Mouse (Mus musculus) intestine, embryonic 16.5 days (tissue): ENCODE measurements around the gene Mtmr12. TPM values are rescaled to one million over a fixed set of nuclear protein-coding genes. Genes with fewer than 3 reads are reported as not detected.
A peak's percentile ranks its signal among the peaks of the same experiment; 100 is the strongest.

Source experiments
- ATAC-seq: fragments of 200-750 bp; cut with Nextera tagmentation; 2 replicates; pipeline ENCODE4 v1.8.0; 2017; ENCODE audit warnings: moderate TSS enrichment, moderate library complexity
- H3K27ac ChIP-seq: fragments of 300-500 bp; sonication (generic); 2 replicates; pipeline ENCODE4 v1.5.1; 2014; ENCODE audit warnings: mild to moderate bottlenecking, low read length
- H3K27me3 ChIP-seq: fragments of 300-500 bp; sonication (generic); replicated peaks from 2 replicates; pipeline ENCODE4 v1.6.1; 2014; ENCODE audit warnings: low read length, control low read depth, mixed read lengths; ENCODE audit not compliant: control insufficient read depth, insufficient read depth
- H3K36me3 ChIP-seq: fragments of 300-500 bp; sonication (generic); 2 replicates; pipeline ENCODE4 v1.6.1; 2014; ENCODE audit warnings: low read length, control low read depth; ENCODE audit not compliant: control insufficient read depth, insufficient read depth
- H3K4me1 ChIP-seq: fragments of 300-500 bp; sonication (generic); 2 replicates; pipeline ENCODE4 v1.6.1; 2014; ENCODE audit warnings: low read length, control low read depth, mixed read lengths; ENCODE audit not compliant: control insufficient read depth, insufficient read depth
- H3K4me2 ChIP-seq: fragments of 300-500 bp; sonication (generic); 2 replicates; pipeline ENCODE4 v1.6.1; 2014; ENCODE audit warnings: low read depth, low read length, control low read depth
- H3K4me3 ChIP-seq: fragments of 300-500 bp; sonication (generic); 2 replicates; pipeline ENCODE4 v1.5.1; 2014; ENCODE audit warnings: mild to moderate bottlenecking, low read length
- H3K9ac ChIP-seq: fragments of 300-500 bp; sonication (generic); 2 replicates; pipeline ENCODE4 v1.6.1; 2014; ENCODE audit warnings: low read depth, low read length
- H3K9me3 ChIP-seq: fragments of 300-500 bp; sonication (generic); 2 replicates; pipeline ENCODE4 v1.6.1; 2016; ENCODE audit warnings: low read length, control low read depth; ENCODE audit not compliant: control insufficient read depth
- WGBS: fragments of 180-500 bp; shearing (Covaris S2); extraction: QIAGEN DNeasy Blood & Tissue Kit; methylation state at CpG from one replicate; pipeline ENCODE4 v1.1.7; 2014; 5-methylcytosine and 5-hydroxymethylcytosine counted together
- polyA plus RNA-seq: library from polyadenylated mRNA; unstranded; fragments of >200 nt; fragmentation: Nextera tagmentation; extraction: Ambion mirVana; gene quantifications from 2 replicates; pipeline ENCODE4 v1.2.1, GENCODE M21; 2015

Mtmr12 gene
- polyA plus RNA-seq, 1 experiment from 2014 or later = 16.4 TPM

DNA sequence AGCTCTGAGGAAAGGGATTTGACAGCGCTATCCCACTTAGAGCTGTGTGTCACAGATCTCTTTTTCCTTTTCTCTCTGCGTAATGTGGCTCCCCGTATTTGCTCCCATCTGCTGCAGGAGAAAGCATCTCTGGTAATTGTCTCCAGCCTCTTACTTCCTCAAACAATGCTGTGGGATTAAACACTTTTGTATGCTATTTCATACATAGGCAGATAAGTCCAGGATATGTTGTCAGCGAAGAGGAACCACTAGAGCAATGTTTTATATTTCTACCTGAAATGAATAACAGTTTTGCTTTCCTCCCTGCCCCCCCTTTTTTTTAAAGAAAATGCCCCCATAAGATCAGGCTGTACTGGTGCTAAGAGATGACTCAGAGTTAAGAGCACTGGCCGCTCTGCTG lies 103.7 kb downstream of the Mtmr12 start:
- no peak overlapping the region for H3K27ac ChIP-seq
- WGBS = 94% methylated on average over 5 of the region's 5 CpGs
- no peaks in the 10 kb centered on the region for H3K4me1 ChIP-seq
- H3K9ac ChIP-seq = no peak overlapping the region
- no peak overlapping the region for H3K4me2 ChIP-seq
- no peaks in the 10 kb centered on the region for H3K27me3 ChIP-seq
- no peak overlapping the region for H3K4me3 ChIP-seq
- H3K9me3 ChIP-seq = no peaks in the 10 kb centered on the region
- H3K36me3 ChIP-seq = no peaks in the 10 kb centered on the region
- no peak for ATAC-seq

DNA sequence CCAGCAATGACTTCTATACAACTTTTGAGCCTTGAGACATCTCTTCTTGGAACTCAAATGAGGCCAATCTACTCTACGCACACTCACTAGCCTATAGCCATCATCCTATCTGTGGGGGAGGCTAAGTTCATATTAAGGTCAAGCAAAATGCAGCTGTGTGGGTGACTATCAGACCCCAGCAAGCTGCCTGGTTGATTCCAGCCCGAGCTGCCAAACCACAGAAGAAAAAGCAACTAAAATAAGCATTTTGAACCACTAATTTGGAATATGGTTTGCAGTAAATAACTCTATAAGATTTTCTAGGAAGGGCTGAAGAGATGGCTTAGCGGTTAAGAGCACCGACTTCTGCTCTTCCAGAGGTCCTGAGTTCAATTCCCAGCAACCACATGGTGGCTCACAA lies 105.8 kb downstream of the Mtmr12 start:
- Histone ChIP-seq H3K4me3 (no peak overlapping the region), H3K4me1 (no peaks in the 10 kb centered on the region), H3K9ac (no peak overlapping the region), H3K27me3 (no peaks in the 10 kb centered on the region), H3K36me3 (no peaks in the 10 kb centered on the region), H3K9me3 (no peaks in the 10 kb centered on the region), H3K27ac (no peak overlapping the region), H3K4me2 (no peak overlapping the region)
- WGBS = 83% methylated on average over 4 of the region's 4 CpGs
- no peak for ATAC-seq

DNA sequence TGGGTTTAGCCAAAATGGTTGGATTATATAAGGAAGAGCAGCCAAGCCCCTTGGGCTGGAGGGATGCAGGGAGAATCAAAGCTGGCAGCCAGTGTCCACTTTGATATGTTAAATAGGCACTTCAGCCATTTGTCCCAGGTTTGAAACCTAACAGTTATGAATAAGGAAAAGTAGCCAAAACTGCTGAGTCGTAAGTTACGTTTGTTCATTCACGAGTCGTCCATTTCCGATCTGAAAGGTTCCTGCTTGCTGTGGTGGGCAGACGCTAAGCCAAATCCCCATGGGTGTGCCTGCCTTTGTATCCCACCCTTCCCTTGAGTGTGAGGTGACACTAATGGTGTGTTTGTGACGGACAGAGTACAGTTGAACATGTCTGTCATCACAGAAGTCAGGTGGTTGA lies 106.6 kb downstream of the Mtmr12 start:
- H3K36me3 ChIP-seq = no peaks in the 10 kb centered on the region
- no peak overlapping the region for H3K4me2 ChIP-seq
- H3K4me1 ChIP-seq = no peaks in the 10 kb centered on the region
- WGBS = 89% methylated on average over 7 of the region's 7 CpGs
- no peaks in the 10 kb centered on the region for H3K27me3 ChIP-seq
- H3K4me3 ChIP-seq = no peak overlapping the region
- no peak overlapping the region for H3K27ac ChIP-seq
- ATAC-seq = no peak
- no peaks in the 10 kb centered on the region for H3K9me3 ChIP-seq
- H3K9ac ChIP-seq = no peak overlapping the region

DNA sequence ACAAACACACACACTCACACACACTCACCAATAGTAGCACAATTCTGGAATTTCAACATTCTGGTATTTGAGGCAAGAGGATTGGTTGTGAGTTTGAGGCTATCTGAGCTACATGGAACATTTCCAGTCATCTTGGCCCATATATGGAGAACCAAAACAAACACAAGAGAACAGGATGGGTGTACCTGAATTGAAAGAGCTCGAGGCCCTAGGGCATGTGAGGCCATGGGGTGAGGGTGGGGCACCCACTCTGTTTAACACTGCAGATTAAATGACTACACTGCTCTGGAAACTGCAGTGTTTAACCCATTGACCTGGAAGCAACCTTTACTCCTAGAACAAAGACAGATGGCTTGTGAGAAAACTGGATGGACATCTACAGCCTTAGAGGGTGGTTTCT lies 108.4 kb downstream of the Mtmr12 start:
- no peak overlapping the region for H3K27ac ChIP-seq
- no peak overlapping the region for H3K4me3 ChIP-seq
- no peaks in the 10 kb centered on the region for H3K9me3 ChIP-seq
- H3K9ac ChIP-seq = no peak overlapping the region
- WGBS = 12% methylated on average over 1 of the region's 1 CpGs
- H3K36me3 ChIP-seq = no peaks in the 10 kb centered on the region
- H3K27me3 ChIP-seq = no peaks in the 10 kb centered on the region
- no peaks in the 10 kb centered on the region for H3K4me1 ChIP-seq
- no peak overlapping the region for H3K4me2 ChIP-seq
- ATAC-seq = peak; percentile 58; the same call in 1 of the 2 replicates

DNA sequence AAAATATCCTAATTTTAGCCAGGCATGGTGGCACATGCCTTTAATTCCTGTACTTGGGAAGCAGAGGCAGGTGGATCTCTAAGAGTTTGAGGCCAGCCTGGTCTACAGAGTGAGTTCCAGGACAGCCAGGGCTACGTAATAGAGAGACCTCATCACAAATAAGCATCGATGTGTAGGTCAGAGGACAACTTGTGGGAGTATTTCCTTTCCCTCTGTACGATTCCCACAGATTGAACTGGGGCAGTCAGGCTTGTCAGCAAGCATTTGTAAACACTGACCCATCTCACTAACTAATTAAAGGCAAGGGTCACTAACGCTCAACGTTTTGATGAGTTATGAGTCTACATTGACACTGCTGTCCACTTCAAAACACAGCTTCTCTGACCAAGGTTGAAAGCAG lies 109.8 kb downstream of the Mtmr12 start:
- ATAC-seq = no peak
- WGBS = 72% methylated on average over 5 of the region's 5 CpGs

DNA sequence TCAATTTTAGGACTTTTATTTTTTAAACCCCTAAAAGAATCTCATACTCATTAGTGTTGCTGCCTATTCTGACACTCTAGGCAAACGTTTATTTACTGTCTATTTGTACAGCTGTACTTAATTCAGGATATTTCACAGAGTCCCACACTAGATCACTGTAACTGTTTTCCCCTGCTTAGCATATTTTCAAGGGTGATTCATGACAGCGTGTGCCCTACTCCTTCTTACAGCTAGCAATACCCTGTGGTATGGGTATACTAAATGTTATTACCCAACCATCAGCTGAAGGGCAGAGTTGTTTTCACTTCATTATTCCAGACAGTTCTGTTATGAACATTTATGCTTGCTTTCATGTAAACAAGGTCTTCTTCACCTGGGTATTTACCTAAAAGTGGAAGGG lies 111.2 kb downstream of the Mtmr12 start:
- Histone ChIP-seq H3K27me3 (no peaks in the 10 kb centered on the region), H3K4me3 (no peak overlapping the region), H3K36me3 (no peaks in the 10 kb centered on the region), H3K4me1 (no peaks in the 10 kb centered on the region), H3K4me2 (no peak overlapping the region), H3K9ac (no peak overlapping the region), H3K9me3 (no peaks in the 10 kb centered on the region), H3K27ac (no peak overlapping the region)
- ATAC-seq = no peak
- 65% methylated on average over 2 of the region's 2 CpGs for WGBS

More for the DNA sequence above, 109.8 kb downstream of the Mtmr12 start:
- Histone ChIP-seq H3K36me3 (no peaks in the 10 kb centered on the region), H3K4me1 (no peaks in the 10 kb centered on the region), H3K27me3 (no peaks in the 10 kb centered on the region), H3K4me3 (no peak overlapping the region), H3K27ac (no peak overlapping the region), H3K4me2 (no peak overlapping the region), H3K9me3 (no peaks in the 10 kb centered on the region), H3K9ac (no peak overlapping the region)

DNA sequence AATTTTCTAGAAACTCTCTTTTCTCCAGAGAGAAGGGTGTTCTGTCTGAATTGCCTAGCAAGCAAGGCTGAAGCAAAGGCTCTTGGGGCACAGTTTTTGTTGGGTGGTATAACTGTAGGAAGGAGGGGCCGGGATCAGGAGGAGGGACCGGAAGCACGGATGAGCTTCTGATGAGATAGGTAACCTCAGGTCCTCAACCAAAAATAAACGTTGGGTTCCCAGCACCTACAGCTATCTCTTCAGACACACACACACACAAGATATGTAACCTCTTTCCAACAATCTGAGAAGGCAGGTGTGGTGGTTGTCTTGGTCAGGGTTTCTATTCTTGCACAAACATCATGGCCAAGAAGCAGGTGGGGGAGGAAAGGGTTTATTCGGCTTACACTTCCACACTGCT lies 112.5 kb downstream of the Mtmr12 start:
- Histone ChIP-seq H3K36me3 (no peaks in the 10 kb centered on the region), H3K27me3 (no peaks in the 10 kb centered on the region), H3K27ac (no peak overlapping the region), H3K4me2 (no peak overlapping the region), H3K9ac (no peak overlapping the region), H3K4me3 (no peak overlapping the region), H3K9me3 (no peaks in the 10 kb centered on the region), H3K4me1 (no peaks in the 10 kb centered on the region)
- ATAC-seq = no peak
- WGBS = 77% methylated on average over 5 of the region's 5 CpGs

DNA sequence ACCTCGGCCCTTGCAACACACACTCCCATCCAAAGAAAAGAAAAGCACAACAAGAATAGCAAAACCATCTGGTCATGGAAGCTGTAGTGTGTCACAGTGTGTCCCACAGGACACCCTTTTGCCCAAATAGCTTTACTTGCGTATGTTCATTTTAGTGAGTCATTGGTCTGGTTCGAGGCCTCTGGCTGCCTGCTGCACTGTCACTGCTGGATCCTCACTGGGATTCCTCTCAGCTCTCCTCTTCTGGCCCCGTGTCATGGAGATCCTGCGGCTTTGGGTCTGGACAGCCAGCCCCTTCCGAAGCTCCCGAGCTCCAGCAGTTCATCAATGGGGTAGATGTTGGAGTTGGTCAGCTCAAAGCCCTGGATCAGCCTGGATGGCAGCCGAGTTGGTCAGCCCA lies 113.6 kb downstream of the Mtmr12 start:
- WGBS = 79% methylated on average over 8 of the region's 8 CpGs
- H3K4me1 ChIP-seq = 0 out of 2 replicates have a peak, but pooled peaks cover 3% of the 10 kb centered on the region
- no peaks in the 10 kb centered on the region for H3K9me3 ChIP-seq
- no peaks in the 10 kb centered on the region for H3K36me3 ChIP-seq
- H3K27me3 ChIP-seq = no peaks in the 10 kb centered on the region
- ATAC-seq = no peak
- H3K9ac ChIP-seq = no peak overlapping the region
- no peak overlapping the region for H3K4me2 ChIP-seq
- H3K4me3 ChIP-seq = no peak overlapping the region
- no peak overlapping the region for H3K27ac ChIP-seq

DNA sequence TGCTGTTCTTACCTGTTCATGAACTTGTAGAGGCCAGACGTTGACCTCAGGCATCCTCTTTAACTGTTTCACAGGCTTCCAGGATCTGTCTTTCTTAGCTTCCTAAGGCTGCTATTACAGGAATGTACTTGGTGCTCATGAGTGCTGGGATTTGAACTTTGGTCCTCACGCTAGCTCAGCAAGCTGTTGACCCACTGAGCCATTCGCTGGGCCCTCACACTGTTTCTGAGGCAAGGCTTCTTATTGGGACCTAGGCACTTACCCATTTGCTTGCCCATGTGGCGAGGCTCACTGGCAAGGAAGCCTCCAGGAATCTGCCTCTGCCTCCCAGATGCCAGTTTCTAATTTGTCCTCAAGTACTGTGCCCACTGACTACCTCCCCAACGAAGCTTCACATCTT lies 115.1 kb downstream of the Mtmr12 start:
- no peak overlapping the region for H3K27ac ChIP-seq
- H3K4me2 ChIP-seq = 0 out of 2 replicates have a peak overlapping the region, but pooled peaks have one; percentile 72
- H3K36me3 ChIP-seq = no peaks in the 10 kb centered on the region
- H3K27me3 ChIP-seq = no peaks in the 10 kb centered on the region
- no peak for ATAC-seq
- H3K9ac ChIP-seq = no peak overlapping the region
- H3K4me3 ChIP-seq = no peak overlapping the region
- no peaks in the 10 kb centered on the region for H3K9me3 ChIP-seq
- 50% methylated on average over 5 of the region's 5 CpGs for WGBS
- peaks cover 11% of the 10 kb centered on the region for H3K4me1 ChIP-seq

DNA sequence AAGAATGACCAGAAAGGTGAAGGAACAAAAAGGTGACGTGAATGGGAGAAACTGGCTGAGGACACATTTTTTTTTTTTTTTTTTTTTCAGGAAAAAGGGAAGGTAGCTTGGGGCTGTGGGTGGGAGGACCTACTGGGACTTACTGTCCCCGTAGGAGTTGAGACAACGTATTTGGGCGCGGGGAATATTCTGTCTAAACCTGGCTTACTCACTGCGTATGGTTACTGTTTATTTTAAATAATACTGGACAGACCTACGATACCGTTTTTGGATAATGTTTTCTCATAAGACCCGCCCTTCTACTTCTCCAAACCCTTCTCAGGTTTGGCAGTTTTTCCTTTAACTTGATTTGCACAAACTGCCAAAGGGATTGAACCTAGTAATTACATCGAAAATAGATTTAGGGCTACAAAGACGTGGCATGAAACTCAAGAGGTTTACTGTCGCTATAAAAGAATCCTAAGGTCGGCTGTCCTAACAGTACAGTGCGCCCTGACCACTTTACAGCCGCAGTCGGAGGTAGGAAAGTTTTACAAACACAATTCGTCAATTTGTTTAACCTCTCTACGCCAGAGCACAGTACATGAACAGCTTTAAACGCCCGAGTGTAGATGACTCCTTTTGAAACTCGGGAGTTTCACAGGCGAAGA lies 115.7 kb downstream of the Mtmr12 start:
- Histone ChIP-seq H3K4me3 (peak overlapping the region; percentile 98), H3K4me2 (peak overlapping the region; percentile 72), H3K9me3 (no peaks in the 10 kb centered on the region), H3K9ac (peak overlapping the region; percentile 79), H3K36me3 (no peaks in the 10 kb centered on the region), H3K27ac (peak overlapping the region; percentile 74; the same call in 1 of the 2 replicates), H3K27me3 (no peaks in the 10 kb centered on the region), H3K4me1 (peaks cover 11% of the 10 kb centered on the region)
- no peak for ATAC-seq
- WGBS = 3% methylated on average over 22 of the region's 22 CpGs
